Mouse (Mus musculus): ENCODE measurements around the gene Speg. TPM values are rescaled to one million over a fixed set of nuclear protein-coding genes. Genes with fewer than 3 reads are reported as not detected.
A peak's percentile ranks its signal among the peaks of the same experiment; 100 is the strongest.

Gene Speg
- total RNA-seq, 2 experiments from 2014 or later, result 164 to 175 TPM

GRCm38 (mm10) chr1:75388898-75389515, 13.9 kb downstream of the Speg start:
- no peak for DNase-seq (ENCODE audit: low spot score in 2 of 2)

- peak; percentile 60 to 63 for DNase-seq (ENCODE audit: low spot score in 2 of 2)
These were observed 18.0 kb downstream of the Speg start for GRCm38 (mm10) chr1:75393139-75393538.

GRCm38 (mm10) chr1:75393846-75394245, 18.7 kb downstream of the Speg start:
- no peak for DNase-seq (ENCODE audit: low spot score in 2 of 2)

GRCm38 (mm10) chr1:75398761-75399402, 23.8 kb downstream of the Speg start:
- DNase-seq (ENCODE audit: low spot score in 2 of 2), result peak; percentile 61 to 69

- DNase-seq (ENCODE audit: low spot score in 2 of 2), result peak; percentile 63 to 75
These were observed 24.8 kb downstream of the Speg start for GRCm38 (mm10) chr1:75399755-75400492.

GRCm38 (mm10) chr1:75400493-75401115, 25.5 kb downstream of the Speg start:
- no peak for DNase-seq (ENCODE audit: low spot score in 2 of 2)

- DNase-seq (ENCODE audit: low spot score in 2 of 2), result no peak
These were observed 30.4 kb downstream of the Speg start for GRCm38 (mm10) chr1:75405547-75405946.

- no peak for DNase-seq (ENCODE audit: low spot score in 2 of 2)
These were observed 31.1 kb downstream of the Speg start for GRCm38 (mm10) chr1:75406173-75406572.

- no peak for DNase-seq (ENCODE audit: low spot score in 2 of 2)
These were observed 32.0 kb downstream of the Speg start for GRCm38 (mm10) chr1:75407056-75407455.

- no peak for DNase-seq (ENCODE audit: low spot score in 2 of 2)
These were observed 33.1 kb downstream of the Speg start for GRCm38 (mm10) chr1:75408210-75408609.

- no peak for DNase-seq (ENCODE audit: low spot score in 2 of 2)
These were observed 34.9 kb downstream of the Speg start for GRCm38 (mm10) chr1:75409950-75410349.

- no peak for DNase-seq (ENCODE audit: low spot score in 2 of 2)
These were observed 37.1 kb downstream of the Speg start for GRCm38 (mm10) chr1:75412196-75412595.

- DNase-seq (ENCODE audit: low spot score in 2 of 2), result no peak
These were observed 38.7 kb downstream of the Speg start for GRCm38 (mm10) chr1:75413749-75414148.

GRCm38 (mm10) chr1:75421794-75422193, 46.7 kb downstream of the Speg start:
- no peak for DNase-seq (ENCODE audit: low spot score in 2 of 2)

GRCm38 (mm10) chr1:75422216-75422822, 47.2 kb downstream of the Speg start:
- DNase-seq (ENCODE audit: low spot score in 2 of 2), result no peak

GRCm38 (mm10) chr1:75422823-75423471, 47.9 kb downstream of the Speg start:
- DNase-seq (ENCODE audit: low spot score in 2 of 2), result peak; percentile 37 to 49

GRCm38 (mm10) chr1:75423780-75424390, 48.8 kb downstream of the Speg start:
- DNase-seq (ENCODE audit: low spot score in 2 of 2), result no peak

GRCm38 (mm10) chr1:75425796-75426471, 50.8 kb downstream of the Speg start:
- DNase-seq (ENCODE audit: low spot score in 2 of 2), result peak in 1 of 2 experiments; percentile 65

- DNase-seq (ENCODE audit: low spot score in 2 of 2), result peak; percentile 75 to 81
These were observed 60.6 kb downstream of the Speg start, which contains the start of gene Gmppa for GRCm38 (mm10) chr1:75435475-75436328. Gene Gmppa (plus strand): TSS chr1:75435930.

Measured in layer of hippocampus, postnatal 10 days (tissue).